Mouse (Mus musculus) limb, embryonic 14.5 days (tissue): Measurements from ENCODE around the gene Fam171a2. TPM values are rescaled to one million over a fixed set of nuclear protein-coding genes. Genes with fewer than 3 reads are reported as not detected.
"Not testable (repeated sequence)": the region's sequence is repeated elsewhere in the genome, so short reads cannot be mapped to it uniquely, and the experiment has no call there.

Experiments used
- ATAC-seq: fragments of 200-750 bp; cut with Nextera tagmentation; 2 replicates; pipeline ENCODE4 v1.8.0; 2017; ENCODE audit warnings: low read depth, moderate number of reproducible peaks, moderate TSS enrichment; ENCODE audit not compliant: low FRiP score
- DNase-seq: peaks from one replicate; pipeline ENCODE4 v3.0.0-alpha.2; 2015; ENCODE audit warnings: low spot score
- H3K27ac ChIP-seq: fragments of 300-500 bp; sonication (generic); replicated peaks from 2 replicates; pipeline ENCODE4 v1.5.1; 2014; ENCODE audit warnings: low read depth, mild to moderate bottlenecking, low read length, moderate library complexity, mixed read lengths
- H3K27me3 ChIP-seq: fragments of 300-500 bp; sonication (generic); 2 replicates; pipeline ENCODE4 v1.6.1; 2014; ENCODE audit warnings: low read length, mixed read lengths; ENCODE audit not compliant: control insufficient read depth, insufficient read depth
- H3K36me3 ChIP-seq: fragments of 300-500 bp; sonication (generic); 2 replicates; pipeline ENCODE4 v1.6.1; 2014; ENCODE audit warnings: mild to moderate bottlenecking, low read length, moderate library complexity, mixed read lengths; ENCODE audit not compliant: control insufficient read depth, insufficient read depth
- H3K4me1 ChIP-seq: fragments of 300-500 bp; sonication (generic); 2 replicates; pipeline ENCODE4 v1.6.1; 2014; ENCODE audit warnings: antibody characterized with exemption, low read length, mixed read lengths; ENCODE audit not compliant: control insufficient read depth, insufficient read depth
- H3K4me2 ChIP-seq: fragments of 300-500 bp; sonication (generic); replicated peaks from 2 replicates; pipeline ENCODE4 v1.6.1; 2014; ENCODE audit warnings: low read depth, mild to moderate bottlenecking, low read length, moderate library complexity; ENCODE audit not compliant: severe bottlenecking
- H3K4me3 ChIP-seq: fragments of 300-500 bp; sonication (generic); replicated peaks from 2 replicates; pipeline ENCODE4 v1.5.1; 2014; ENCODE audit warnings: low read length
- H3K9ac ChIP-seq: fragments of 300-500 bp; sonication (generic); 2 replicates; pipeline ENCODE4 v1.6.1; 2014; ENCODE audit warnings: mild to moderate bottlenecking, low read depth, low read length, moderate library complexity; ENCODE audit not compliant: severe bottlenecking
- H3K9me3 ChIP-seq: fragments of 300-500 bp; sonication (generic); 2 replicates; pipeline ENCODE4 v1.6.1; 2016; ENCODE audit warnings: low read length; ENCODE audit not compliant: control insufficient read depth
- POLR2A ChIP-seq: fragments of 200-500 bp; IDR thresholded peaks from 2 replicates; pipeline ENCODE4 v1.8.0; 2012; ENCODE audit warnings: inconsistent platforms, mild to moderate bottlenecking, moderate library complexity, borderline replicate concordance; ENCODE audit not compliant: insufficient read depth, insufficient read length; ENCODE audit errors: extremely low read depth
- WGBS: fragments of 180-500 bp; shearing (Covaris S2); extraction: QIAGEN DNeasy Blood & Tissue Kit; methylation state at CpG from one replicate; pipeline ENCODE4 v1.1.7; 2014; 5-methylcytosine and 5-hydroxymethylcytosine counted together
- microRNA-seq: library from miRNA; unstranded; fragments of <30 nt; microRNA quantifications from one replicate; pipeline ENCODE4, GENCODE M21; 2016
- polyA plus RNA-seq, 2 experiments: library from polyadenylated mRNA; depleted of rRNA in 1 of 2; stranded (reverse) in 1 of 2; unstranded in 1 of 2; fragments of >200 nt; fragmentation: Nextera tagmentation in 1 of 2; extraction: Ambion mirVana in 1 of 2; gene quantifications; 2 replicates each; pipeline versions ENCODE4 v1.2.1 to v1.2.3; 2012 to 2014

The Fam171a2 gene
- polyA plus RNA-seq, 2 experiments: 8.9 to 56.8 TPM

DNA sequence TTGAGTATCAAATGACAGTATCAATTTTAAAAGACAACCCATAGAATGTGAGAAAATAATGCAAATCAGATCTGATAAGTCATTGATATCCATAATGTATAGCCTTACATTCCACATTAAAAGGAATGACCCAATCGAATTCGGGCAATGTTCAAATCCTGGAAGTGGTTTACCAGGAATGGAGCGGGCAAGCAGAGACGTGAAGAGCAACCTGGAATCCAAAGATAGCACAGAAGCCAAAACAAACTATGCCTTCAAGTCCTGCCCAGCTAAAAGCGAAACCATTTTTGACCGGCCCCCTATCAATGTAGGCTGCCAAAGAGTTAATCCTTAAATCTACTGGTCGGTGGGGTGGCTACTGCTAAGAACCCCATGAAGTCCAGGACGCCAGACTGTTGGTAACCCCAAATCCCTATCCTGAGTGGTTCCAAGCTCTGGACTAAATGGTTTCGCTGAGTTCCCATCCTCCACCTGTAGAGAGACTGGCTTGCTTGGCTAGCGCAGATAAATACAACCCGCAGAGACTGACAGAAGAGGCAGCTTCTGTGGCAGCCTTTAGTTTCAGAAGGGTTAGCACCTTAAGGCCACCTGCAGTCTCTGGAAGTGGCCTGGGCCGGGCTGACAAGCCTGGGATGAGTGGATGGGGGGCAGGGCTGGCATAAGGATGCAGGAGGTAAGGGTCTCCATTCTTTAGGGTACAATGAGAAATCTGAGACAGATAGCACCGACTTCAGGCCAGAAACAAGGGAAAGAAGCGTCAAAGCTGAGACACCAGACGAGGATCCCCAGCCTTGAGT lies 54.8 kb downstream of the Fam171a2 start:
- Histone ChIP-seq H3K4me3 (peak overlapping the region; percentile 35), H3K27me3 (no peaks in the 10 kb centered on the region), H3K9ac (no peak overlapping the region), H3K27ac (no peak overlapping the region), H3K4me1 (peaks cover 7% of the 10 kb centered on the region), H3K36me3 (no peaks in the 10 kb centered on the region), H3K4me2 (peak overlapping the region; percentile 94), H3K9me3 (no peaks in the 10 kb centered on the region)
- 18% methylated on average over 15 of the region's 15 CpGs for WGBS
- ATAC-seq (no peak), DNase-seq (no peak)
- no peak for TF ChIP-seq POLR2A

- whole genome bisulfite sequencing: 87% methylated on average over 4 of the region's 5 CpGs
- H3K4me1 ChIP-seq, ATAC-seq, H3K9ac ChIP-seq, H3K4me2 ChIP-seq, H3K9me3 ChIP-seq, DNase-seq, H3K27me3 ChIP-seq, H3K36me3 ChIP-seq, H3K4me3 ChIP-seq, H3K27ac ChIP-seq: not testable (repeated sequence)
Measured at GRCm38 (mm10) chr11:102389436-102389835, 58.0 kb downstream of the Fam171a2 start.

Small RNA genes within 50 kb of the gene (microRNA-seq; reads per million reads assigned to microRNA genes)
- not detected for gene Mir6930

Other genes with a start within 250 kb of the Fam171a2 start
- 86.2 and 149 TPM in 2 replicates for gene Hdac5, start 217.5 kb downstream of the Fam171a2 start, polyA plus RNA-seq (2012; rRNA removed)
- 46.7 and 57.4 TPM in 2 replicates for gene Hdac5, start 217.5 kb downstream of the Fam171a2 start, polyA plus RNA-seq (2014; fragmentation: Nextera tagmentation; extraction: Ambion mirVana)
- 14.2 and 15.4 TPM in 2 replicates for gene BC030867, start 198.8 kb downstream of the Fam171a2 start, polyA plus RNA-seq (2012; rRNA removed)
- 11.8 and 11.9 TPM in 2 replicates for gene BC030867, start 198.8 kb downstream of the Fam171a2 start, polyA plus RNA-seq (2014; fragmentation: Nextera tagmentation; extraction: Ambion mirVana)
- 2.2 and 2.8 TPM in 2 replicates for gene Asb16, start 178.9 kb downstream of the Fam171a2 start, polyA plus RNA-seq (2012; rRNA removed)
- 0.25 and 0.48 TPM in 2 replicates for gene Asb16, start 178.9 kb downstream of the Fam171a2 start, polyA plus RNA-seq (2014; fragmentation: Nextera tagmentation; extraction: Ambion mirVana)
- gene Tmub2, start 162.8 kb downstream of the Fam171a2 start, polyA plus RNA-seq (2012; rRNA removed): 59.9 and 68.6 TPM in 2 replicates
- gene Tmub2, start 162.8 kb downstream of the Fam171a2 start, polyA plus RNA-seq (2014; fragmentation: Nextera tagmentation; extraction: Ambion mirVana): 52.6 and 53.5 TPM in 2 replicates
- gene Atxn7l3, start 151.1 kb downstream of the Fam171a2 start, polyA plus RNA-seq (2012; rRNA removed): 72.1 and 84.0 TPM in 2 replicates
- gene Atxn7l3, start 151.1 kb downstream of the Fam171a2 start, polyA plus RNA-seq (2014; fragmentation: Nextera tagmentation; extraction: Ambion mirVana): 21.0 and 23.1 TPM in 2 replicates
- gene Ubtf, start 127.9 kb downstream of the Fam171a2 start, polyA plus RNA-seq (2012; rRNA removed): 61.0 and 81.3 TPM in 2 replicates
- 79.7 and 89.4 TPM in 2 replicates for gene Ubtf, start 127.9 kb downstream of the Fam171a2 start, polyA plus RNA-seq (2014; fragmentation: Nextera tagmentation; extraction: Ambion mirVana)
- gene Slc4a1, start 81.5 kb downstream of the Fam171a2 start, polyA plus RNA-seq (2012; rRNA removed): 3.5 and 4.3 TPM in 2 replicates
- gene Slc4a1, start 81.5 kb downstream of the Fam171a2 start, polyA plus RNA-seq (2014; fragmentation: Nextera tagmentation; extraction: Ambion mirVana): 2.8 and 6.6 TPM in 2 replicates
- 2.9 and 3.2 TPM in 2 replicates for gene Rundc3a, start 54.3 kb downstream of the Fam171a2 start, polyA plus RNA-seq (2012; rRNA removed)
- 1.0 and 1.1 TPM in 2 replicates for gene Rundc3a, start 54.3 kb downstream of the Fam171a2 start, polyA plus RNA-seq (2014; fragmentation: Nextera tagmentation; extraction: Ambion mirVana)
- gene Slc25a39, start 39.7 kb downstream of the Fam171a2 start, polyA plus RNA-seq (2012; rRNA removed): 120 and 181 TPM in 2 replicates
- gene Slc25a39, start 39.7 kb downstream of the Fam171a2 start, polyA plus RNA-seq (2014; fragmentation: Nextera tagmentation; extraction: Ambion mirVana): 179 and 195 TPM in 2 replicates
- gene Grn, start 17.4 kb downstream of the Fam171a2 start, polyA plus RNA-seq (2012; rRNA removed): 120 and 135 TPM in 2 replicates
- 118 and 133 TPM in 2 replicates for gene Grn, start 17.4 kb downstream of the Fam171a2 start, polyA plus RNA-seq (2014; fragmentation: Nextera tagmentation; extraction: Ambion mirVana)
- 7.0 and 7.3 TPM in 2 replicates for gene Itga2b, start 22.4 kb upstream of the Fam171a2 start, polyA plus RNA-seq (2012; rRNA removed)
- 3.5 and 5.0 TPM in 2 replicates for gene Itga2b, start 22.4 kb upstream of the Fam171a2 start, polyA plus RNA-seq (2014; fragmentation: Nextera tagmentation; extraction: Ambion mirVana)
- gene Gpatch8, start 108.7 kb upstream of the Fam171a2 start, polyA plus RNA-seq (2012; rRNA removed): 38.2 and 41.1 TPM in 2 replicates
- gene Gpatch8, start 108.7 kb upstream of the Fam171a2 start, polyA plus RNA-seq (2014; fragmentation: Nextera tagmentation; extraction: Ambion mirVana): 43.0 and 54.7 TPM in 2 replicates
- gene Gm11627, start 131.8 kb upstream of the Fam171a2 start, polyA plus RNA-seq (2012; rRNA removed): 5.5 and 7.2 TPM in 2 replicates
- gene Gm11627, start 131.8 kb upstream of the Fam171a2 start, polyA plus RNA-seq (2014; fragmentation: Nextera tagmentation; extraction: Ambion mirVana): 11.4 and 13.2 TPM in 2 replicates
- 163 and 258 TPM in 2 replicates for gene Fzd2, start 156.7 kb upstream of the Fam171a2 start, polyA plus RNA-seq (2012; rRNA removed)
- gene Fzd2, start 156.7 kb upstream of the Fam171a2 start, polyA plus RNA-seq (2014; fragmentation: Nextera tagmentation; extraction: Ambion mirVana): 65.5 and 70.7 TPM in 2 replicates
- 0.68 and 1.2 TPM in 2 replicates for gene Meioc, start 216.0 kb upstream of the Fam171a2 start, polyA plus RNA-seq (2012; rRNA removed)
- 0.91 and 1.00 TPM in 2 replicates for gene Meioc, start 216.0 kb upstream of the Fam171a2 start, polyA plus RNA-seq (2014; fragmentation: Nextera tagmentation; extraction: Ambion mirVana)